Mouse (Mus musculus) CD8-positive naive resting alpha-beta T cell, adult 57 days (primary cell): ENCODE results near the gene Cldn19. TPM values are rescaled to one million over a fixed set of nuclear protein-coding genes. Genes with fewer than 3 reads are reported as not detected.

Source experiments
- total RNA-seq: library from RNA; stranded (reverse); gene quantifications from one replicate; pipeline ENCODE4 v1.2.4, GENCODE M21; 2023

Cldn19 gene
- not detected for total RNA-seq

DNA sequence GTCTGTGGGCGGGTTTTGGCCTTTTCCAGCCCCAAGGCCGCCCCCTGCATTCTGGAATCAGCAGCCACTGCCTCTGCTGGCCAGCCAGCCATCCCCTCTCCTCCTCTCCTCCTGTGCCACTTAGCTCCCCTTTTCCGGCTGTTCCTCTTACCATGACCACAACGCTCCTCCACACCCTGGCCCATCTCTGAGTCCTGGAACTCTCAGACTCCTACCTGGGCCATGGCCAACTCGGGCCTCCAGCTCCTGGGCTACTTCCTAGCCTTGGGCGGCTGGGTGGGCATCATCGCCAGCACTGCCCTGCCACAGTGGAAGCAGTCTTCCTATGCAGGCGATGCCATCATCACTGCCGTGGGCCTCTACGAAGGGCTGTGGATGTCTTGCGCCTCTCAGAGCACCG, at the start of gene Cldn19:
TSS of gene Cldn19 (plus strand) at position 64 of the 400 bp plus-strand sequence.

GRCm38 (mm10) chr4:119218169-119218568, 37.0 kb upstream of the Cldn19 start, which contains the start of gene Tmem269:
TSS of gene Tmem269 (minus strand) at chr4:119218217.

GRCm38 (mm10) chr4:119232410-119233255, 22.6 kb upstream of the Cldn19 start, which contains the start of the genes AU022252 and P3h1:
TSS of gene AU022252 (minus strand) at chr4:119232712.
TSS of gene P3h1 (plus strand) at chr4:119232915.

GRCm38 (mm10) chr4:119294415-119295133, 39.4 kb downstream of the Cldn19 start, which contains the start of gene Ybx1:
TSS of gene Ybx1 (minus strand) at chr4:119294604.

Other genes starting within 250 kb of the Cldn19 start
- 37.1 TPM for gene Slc2a1, start 146.7 kb upstream of the Cldn19 start, total RNA-seq
- 5.1 TPM for gene Zfp691, start 81.2 kb upstream of the Cldn19 start, total RNA-seq
- gene Ermap, start 65.4 kb upstream of the Cldn19 start, total RNA-seq: 0.86 TPM
- 20.9 TPM for gene Svbp, start 60.1 kb upstream of the Cldn19 start, total RNA-seq
- not detected for gene Tmem269, start 37.2 kb upstream of the Cldn19 start, total RNA-seq
- 7.8 TPM for gene AU022252, start 22.7 kb upstream of the Cldn19 start, total RNA-seq
- 5.3 TPM for gene P3h1, start 22.5 kb upstream of the Cldn19 start, total RNA-seq
- gene Ybx1, start 39.2 kb downstream of the Cldn19 start, total RNA-seq: 331 TPM
- 27.8 TPM for gene Ppih, start 65.1 kb downstream of the Cldn19 start, total RNA-seq
- 6.2 TPM for gene Ccdc30, start 160.1 kb downstream of the Cldn19 start, total RNA-seq
- 10.3 TPM for gene Ppcs, start 167.0 kb downstream of the Cldn19 start, total RNA-seq
- not detected for gene Zmynd12, start 167.4 kb downstream of the Cldn19 start, total RNA-seq
- 0.70 TPM for gene Rimkla, start 237.2 kb downstream of the Cldn19 start, total RNA-seq